Mouse (Mus musculus): Measurements from ENCODE around the gene Gstm1.
A peak's percentile ranks its signal among the peaks of the same experiment; 100 is the strongest.
"Not testable (repeated sequence)": the region's sequence is repeated elsewhere in the genome, so short reads cannot be mapped to it uniquely, and the experiment has no call there.

Gstm1 gene

DNA sequence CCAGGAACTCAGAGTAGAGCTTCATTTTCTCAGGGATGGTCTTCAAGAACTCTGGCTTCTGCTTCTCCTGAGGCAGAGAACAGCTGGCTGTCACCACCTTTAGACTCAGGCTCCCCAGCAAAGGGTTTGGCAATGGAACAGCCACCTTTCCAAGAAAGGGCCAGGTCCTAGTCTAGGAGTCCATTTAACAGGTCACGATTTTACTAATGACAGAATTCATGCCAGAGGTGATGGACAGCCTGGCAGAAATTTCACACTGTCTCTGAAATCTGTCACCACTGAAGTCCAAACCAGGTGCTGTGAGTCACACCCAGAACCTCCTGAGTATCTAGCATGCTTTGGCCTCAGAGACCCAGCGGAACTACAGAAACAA is 2.8 kb downstream of the Gstm1 start:
- DNase-seq (ENCODE audit: low read depth, low spot score) = no peak

- DNase-seq (ENCODE audit: low read depth, low spot score) = no peak
Observed at GRCm38 (mm10) chr3:108014098-108014973, 3.4 kb downstream of the Gstm1 start.

DNA sequence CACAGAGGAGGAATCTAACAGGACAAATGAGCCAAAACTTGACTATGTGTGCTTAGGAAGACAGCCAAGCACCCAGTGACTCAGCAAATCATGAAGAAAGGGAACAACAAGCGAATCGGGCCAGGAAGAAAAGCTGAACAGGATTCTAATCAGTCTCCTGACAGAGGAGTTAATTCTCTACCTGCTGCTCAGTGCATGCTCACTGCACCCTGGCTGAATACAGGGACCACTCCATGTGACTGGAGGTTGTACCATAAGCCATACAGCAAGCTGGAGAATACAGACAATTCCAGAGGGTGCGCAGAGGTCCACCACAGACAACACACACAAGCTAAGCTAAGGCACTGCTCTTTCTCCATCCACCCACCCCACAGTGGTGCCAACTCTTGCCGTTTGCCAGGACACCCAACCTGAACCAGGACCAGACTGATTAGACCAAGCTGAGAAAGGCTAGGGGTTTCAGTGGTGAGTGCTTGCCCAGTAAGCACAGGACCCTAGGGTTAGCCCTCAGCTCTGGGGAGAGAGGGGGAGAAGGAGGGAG is 4.4 kb downstream of the Gstm1 start:
- DNase-seq (ENCODE audit: low read depth, low spot score) = no peak

- no peak for DNase-seq (ENCODE audit: low read depth, low spot score)
Observed at GRCm38 (mm10) chr3:108011558-108011957, 6.2 kb downstream of the Gstm1 start.

DNA sequence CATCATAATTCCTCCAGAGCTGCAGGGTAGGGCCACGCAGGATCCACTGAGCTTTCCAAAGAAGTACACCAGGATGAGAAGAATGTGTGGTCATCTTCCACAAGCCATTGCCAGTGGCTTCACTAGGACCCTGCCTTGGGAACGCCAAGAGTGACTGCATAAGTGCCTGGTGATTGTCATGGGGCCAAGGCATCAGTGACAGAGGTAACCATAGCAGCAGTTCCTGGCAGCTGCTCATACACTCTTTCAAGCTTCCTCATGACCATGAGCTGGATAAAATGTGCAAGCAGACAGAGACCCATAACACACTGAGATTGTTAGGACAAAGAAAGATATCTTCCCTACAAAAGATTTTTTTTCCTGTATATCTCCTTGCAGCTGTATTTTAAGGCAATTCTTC is 7.5 kb downstream of the Gstm1 start:
- DNase-seq (ENCODE audit: low read depth, low spot score) = no peak

- no peak for DNase-seq (ENCODE audit: low read depth, low spot score)
Observed at GRCm38 (mm10) chr3:108002021-108002420, 15.8 kb downstream of the Gstm1 start.

DNA sequence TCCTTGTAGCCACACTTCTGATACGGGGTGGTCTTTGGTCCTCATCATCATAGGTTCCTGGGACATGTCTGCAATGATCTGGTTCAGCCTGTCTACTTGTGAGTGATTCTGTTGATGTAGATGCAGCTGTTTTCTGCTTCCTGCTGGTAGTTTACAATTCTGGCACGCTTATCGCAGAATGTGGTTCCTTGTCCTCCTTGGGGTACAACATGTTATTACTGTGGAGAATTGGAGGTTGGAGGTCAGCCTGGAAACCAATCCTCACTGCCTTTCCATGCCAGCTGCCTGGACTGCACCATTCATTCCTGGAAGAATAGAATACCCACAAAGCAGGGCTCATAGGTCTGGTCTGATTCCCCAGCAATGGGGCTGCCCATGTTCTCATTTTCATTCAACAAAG is 18.3 kb downstream of the Gstm1 start:
- no peak for DNase-seq (ENCODE audit: low read depth, low spot score)

DNA sequence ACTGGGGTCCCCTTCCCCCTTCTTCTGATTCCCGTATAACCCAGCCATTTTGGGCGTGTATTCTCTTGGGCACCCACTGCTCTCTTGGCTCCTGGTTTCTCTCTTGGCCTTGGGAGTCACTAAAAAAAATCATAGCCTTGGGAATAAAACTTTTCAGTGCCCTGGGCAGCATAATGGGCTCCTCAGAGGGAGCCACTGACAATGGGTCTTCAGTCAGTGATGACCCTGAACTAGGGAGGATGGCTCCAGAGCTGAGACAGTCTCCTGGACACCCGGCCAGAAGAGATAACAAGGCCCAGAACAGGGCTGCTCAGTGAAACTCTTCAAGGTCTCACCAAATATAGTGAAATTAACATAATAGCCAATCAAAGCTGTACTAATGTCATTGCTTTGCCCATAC is 19.2 kb downstream of the Gstm1 start:
- no peak for DNase-seq (ENCODE audit: low read depth, low spot score)

DNA sequence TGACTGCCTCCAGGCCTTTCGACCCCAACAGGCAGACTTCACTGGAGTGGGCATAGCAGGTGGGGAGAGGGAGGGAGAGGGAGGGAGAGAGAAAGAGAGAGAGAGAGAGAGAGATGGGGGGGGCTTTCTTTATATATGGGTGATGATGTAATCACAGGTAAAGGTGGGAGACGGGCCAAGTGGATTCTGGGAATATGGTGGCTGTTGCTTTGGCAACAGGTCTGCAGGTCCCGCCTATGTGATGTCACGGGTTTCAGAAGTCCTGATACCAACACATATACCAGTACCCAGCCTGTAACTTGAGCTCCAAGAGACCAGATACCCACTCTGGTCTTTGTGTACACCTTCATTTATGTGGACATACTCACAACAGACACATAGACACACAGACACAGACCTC is 21.2 kb downstream of the Gstm1 start:
- no peak for DNase-seq (ENCODE audit: low read depth, low spot score)

GRCm38 (mm10) chr3:107995974-107996373 is 21.8 kb downstream of the Gstm1 start:
- DNase-seq (ENCODE audit: low read depth, low spot score) = not testable (repeated sequence)

DNA sequence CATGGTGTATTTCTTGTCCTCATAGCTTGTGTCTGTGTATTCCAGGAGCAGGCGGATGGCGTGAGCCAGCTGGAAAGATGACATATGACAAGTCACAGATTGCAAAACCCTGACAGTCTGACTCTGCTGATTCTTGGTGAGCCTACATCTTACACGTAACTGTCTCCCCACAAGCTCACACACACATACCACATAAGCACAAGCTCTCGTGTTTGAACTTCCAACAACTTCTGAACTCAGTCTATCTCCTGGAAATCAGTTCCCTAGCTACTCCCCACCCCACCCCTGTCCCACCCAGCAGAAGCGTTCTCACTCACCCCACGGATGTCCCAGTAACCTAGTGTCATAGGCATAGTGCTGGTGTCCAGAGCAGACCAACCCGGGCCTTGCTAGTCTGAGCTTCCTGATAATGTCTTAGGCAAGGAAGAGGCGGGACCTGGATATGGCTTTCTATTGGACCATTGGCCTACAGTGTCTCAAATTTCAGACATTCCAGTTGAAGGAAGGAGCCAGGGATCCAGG is 31.7 kb downstream of the Gstm1 start, which contains the start of gene Gstm2:
Gene Gstm2 (minus strand): TSS at position 413 of the 522 bp plus-strand sequence.
- DNase-seq (ENCODE audit: low read depth, low spot score) = peak; percentile 49

DNA sequence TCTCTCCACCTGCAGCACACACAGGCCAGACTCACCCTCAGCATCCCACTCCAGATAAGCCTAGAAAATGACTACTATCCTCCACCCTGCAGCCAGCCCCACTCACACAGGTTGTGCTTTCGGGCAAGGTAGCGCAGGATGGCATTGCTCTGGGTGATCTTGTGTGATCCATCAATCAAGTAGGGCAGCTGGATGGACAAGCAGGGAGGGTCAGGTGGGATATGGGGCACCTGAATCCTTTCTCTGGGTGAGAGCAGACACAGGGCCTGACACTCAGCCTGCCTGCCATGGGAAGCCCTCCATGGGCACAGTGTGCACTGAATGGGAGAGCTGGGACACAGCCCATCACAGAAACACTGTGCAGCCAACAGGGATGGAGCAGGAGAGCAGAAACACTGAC is 32.6 kb downstream of the Gstm1 start:
- DNase-seq (ENCODE audit: low read depth, low spot score) = not testable (repeated sequence)

DNA sequence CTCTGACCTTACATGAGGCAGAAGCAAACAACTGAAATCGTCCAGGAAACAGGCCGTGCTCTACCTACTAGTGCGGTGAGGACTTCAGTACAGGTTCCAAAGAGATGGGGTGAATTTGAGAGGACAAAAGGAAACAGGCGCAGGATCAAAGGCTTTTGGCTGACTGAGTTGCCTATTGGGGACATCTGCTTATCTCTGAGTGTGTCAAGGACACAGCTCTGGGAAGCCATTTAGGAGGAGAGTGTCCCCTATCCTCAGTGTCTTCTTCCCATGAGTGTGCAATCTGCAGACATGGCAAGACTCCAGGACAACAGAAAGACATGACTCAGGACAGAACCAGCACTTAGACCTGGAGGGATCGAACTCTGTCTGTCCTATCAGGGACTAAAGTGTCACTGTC is 33.3 kb downstream of the Gstm1 start:
- DNase-seq (ENCODE audit: low read depth, low spot score) = no peak

DNA sequence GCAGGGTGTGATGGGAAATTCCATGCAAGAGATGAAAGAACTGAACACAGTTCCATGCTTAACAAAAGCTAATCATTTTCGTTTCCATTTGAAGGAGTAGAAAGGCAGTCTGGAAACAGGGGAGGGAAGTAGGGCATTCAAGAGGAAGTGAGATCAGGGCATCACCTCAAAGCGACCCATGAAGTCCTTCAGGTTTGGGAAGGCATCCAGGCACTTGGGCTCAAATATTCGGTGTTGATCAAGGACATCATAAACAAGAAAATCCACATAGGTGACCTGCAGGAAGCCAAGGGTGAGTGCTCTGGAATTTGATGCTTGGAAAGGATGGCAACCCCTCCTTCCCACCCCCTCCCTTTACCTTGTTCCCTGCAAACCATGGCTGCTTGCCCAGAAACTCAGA is 34.0 kb downstream of the Gstm1 start:
- DNase-seq (ENCODE audit: low read depth, low spot score) = no peak

GRCm38 (mm10) chr3:107982726-107983125 is 35.0 kb downstream of the Gstm1 start:
- no peak for DNase-seq (ENCODE audit: low read depth, low spot score)

DNA sequence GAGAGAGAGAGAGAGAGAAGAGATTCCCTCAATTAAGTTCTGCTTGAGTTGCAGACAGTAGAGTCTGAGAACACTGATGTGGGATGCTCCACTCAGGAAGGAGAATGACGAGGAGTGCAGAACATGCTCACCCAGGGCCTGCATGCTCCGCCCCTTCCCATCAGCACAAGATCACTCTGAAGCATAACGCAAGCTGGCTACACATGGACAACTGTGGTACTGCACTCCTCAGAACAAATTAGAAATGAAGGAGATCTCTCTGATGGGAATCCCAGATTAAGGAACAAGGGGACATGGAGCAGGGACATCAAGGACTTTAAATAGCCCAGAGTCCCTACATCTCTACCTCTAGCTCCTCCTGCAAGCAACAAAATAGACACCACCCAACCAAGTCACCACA is 36.5 kb downstream of the Gstm1 start:
- DNase-seq (ENCODE audit: low read depth, low spot score) = no peak

DNA sequence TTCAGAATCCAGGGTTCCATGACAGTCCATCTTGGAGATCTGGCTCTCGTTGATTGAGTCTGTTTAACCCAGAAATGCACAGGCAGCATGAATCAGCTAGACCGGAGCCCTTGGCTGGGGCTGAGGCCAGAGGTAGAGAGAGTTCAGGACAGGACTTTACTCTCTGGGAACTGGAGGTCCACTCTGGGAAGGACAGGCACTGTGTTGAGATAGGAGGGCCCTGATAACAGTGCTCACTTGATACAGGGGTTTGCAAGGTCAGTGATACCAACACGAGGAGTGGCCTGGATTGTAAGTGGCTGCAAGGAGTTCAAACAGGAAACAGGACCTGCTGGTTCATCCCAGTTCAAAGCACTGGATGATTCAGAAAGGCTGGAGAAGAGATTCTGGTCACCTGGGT is 40.1 kb downstream of the Gstm1 start:
- no peak for DNase-seq (ENCODE audit: low read depth, low spot score)

DNA sequence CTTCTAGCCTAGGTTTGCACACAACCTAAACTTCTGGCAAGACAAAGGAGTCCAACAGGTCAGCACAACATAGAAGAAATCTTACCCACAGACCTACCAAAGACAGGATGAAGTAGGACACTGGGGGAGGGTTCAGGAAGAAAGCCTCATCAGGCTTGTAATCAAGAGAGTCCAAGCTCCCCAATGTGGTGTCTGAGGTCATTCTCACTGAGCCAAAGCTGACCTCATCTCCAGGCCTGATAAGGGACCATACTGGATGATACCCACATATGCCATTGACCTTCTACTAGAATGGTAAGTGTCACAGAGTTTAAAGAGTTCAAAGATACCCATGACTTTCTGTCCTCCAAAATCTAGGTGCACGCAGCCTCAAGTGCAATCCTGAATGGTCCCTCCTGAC is 43.5 kb downstream of the Gstm1 start:
- no peak for DNase-seq (ENCODE audit: low read depth, low spot score)

GRCm38 (mm10) chr3:107972070-107972469 is 45.7 kb downstream of the Gstm1 start:
- no peak for DNase-seq (ENCODE audit: low read depth, low spot score)

- not testable (repeated sequence) for DNase-seq (ENCODE audit: low read depth, low spot score)
Observed at GRCm38 (mm10) chr3:107971101-107971500, 46.7 kb downstream of the Gstm1 start.

GRCm38 (mm10) chr3:107968724-107969395 is 48.9 kb downstream of the Gstm1 start, which contains the start of gene Gstm3:
Gstm3 (minus strand) TSS chr3:107969283.
- DNase-seq (ENCODE audit: low read depth, low spot score) = no peak

DNA sequence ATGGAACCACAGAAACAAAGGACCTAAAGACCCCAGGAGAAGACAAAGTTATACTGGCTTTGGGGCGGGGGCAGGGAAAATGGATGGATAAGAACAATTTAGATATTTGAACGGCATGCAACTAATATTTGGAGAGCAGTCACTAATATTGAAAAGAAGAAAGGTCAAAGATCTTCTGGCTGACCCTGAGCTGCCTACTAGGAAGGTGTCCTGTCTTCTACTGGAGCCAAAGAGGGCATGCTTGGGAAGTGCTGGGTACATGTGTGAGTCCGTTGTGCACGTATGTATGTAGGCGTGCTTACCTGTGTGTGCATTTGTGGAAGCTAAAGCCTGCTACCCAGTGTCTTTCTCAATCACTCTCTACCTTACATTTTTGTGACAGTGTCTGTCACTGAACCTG is 51.1 kb downstream of the Gstm1 start:
- no peak for DNase-seq (ENCODE audit: low read depth, low spot score)

Measured in forelimb bud, embryonic 11.5 days (tissue).